Mouse (Mus musculus) liver, postnatal 0 days (tissue): ENCODE measurements around the gene Zfp354a.
"Not testable (repeated sequence)": the region's sequence is repeated elsewhere in the genome, so short reads cannot be mapped to it uniquely, and the experiment has no call there.

Experiments used
- CTCF ChIP-seq: sonication (generic); IDR thresholded peaks from 2 replicates; pipeline ENCODE4 v1.5.1; 2016; ENCODE audit warnings: antibody characterized with exemption, low read depth
- EP300 ChIP-seq: IDR thresholded peaks from 2 replicates; pipeline ENCODE4 v1.6.1; 2016; ENCODE audit warnings: antibody characterized with exemption, low read depth, mild to moderate bottlenecking

- TF ChIP-seq CTCF, EP300: not testable (repeated sequence)
Measured at GRCm38 (mm10) chr11:51034141-51034540, 24.9 kb upstream of the Zfp354a start.
